8 mouse cellular contexts compared by ENCODE assay signal in the genomic region with DNA sequence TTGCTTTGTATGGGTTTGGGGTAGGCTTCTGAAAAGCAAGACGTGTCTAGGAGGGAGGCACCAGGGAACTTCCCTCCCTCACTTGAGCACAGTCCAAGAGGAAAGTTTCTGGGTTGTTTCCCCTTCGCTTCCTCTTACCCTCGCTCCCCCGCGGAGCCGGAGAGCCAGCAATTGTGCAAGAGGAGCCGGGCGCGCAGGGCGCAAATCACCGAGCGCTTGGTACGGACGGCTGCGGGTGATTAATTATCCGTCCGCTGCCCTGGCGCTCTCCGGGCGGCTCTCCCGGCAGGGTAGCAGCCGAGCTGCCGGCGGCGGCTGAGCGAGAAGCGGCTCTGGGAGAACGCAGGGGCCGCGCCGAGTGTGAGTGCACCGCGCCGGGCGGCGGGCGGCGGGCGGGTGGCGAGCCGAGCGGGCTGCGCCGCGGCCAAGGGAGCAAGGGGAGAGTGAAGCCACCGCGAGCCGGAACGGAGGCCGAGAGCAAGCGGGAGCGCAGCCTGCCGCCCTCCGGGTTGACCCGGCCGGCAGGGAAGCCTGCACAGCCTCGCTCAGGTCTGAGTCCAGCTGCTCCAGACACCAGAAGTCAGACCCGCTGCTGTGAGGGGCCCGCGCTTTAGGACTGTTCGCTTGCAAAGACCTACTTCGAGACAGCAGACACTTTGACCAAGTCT.
DNase-seq lines count a peak whose midpoint lies in the region; ATAC-seq and TF ChIP-seq lines count a peak whose summit lies in the region.

No protein-coding gene starts in this region.

- no peak for TF ChIP-seq CTCF in E14TG2a.4 (conservative IDR thresholded peaks at IDR 0.05; ENCODE audit: low read length)

- no peaks in the 10 kb centered on the region for H3K9me3 ChIP-seq in E14TG2a.4 (ENCODE audit: low read length)
- no peaks in the 10 kb centered on the region for H3K9me3 ChIP-seq in forebrain, embryonic 11.5 days (ENCODE audit: control insufficient read depth, low read length)
- no peaks in the 10 kb centered on the region for H3K9me3 ChIP-seq in heart, embryonic 15.5 days (replicated peaks)
- no peaks in the 10 kb centered on the region for H3K9me3 ChIP-seq in liver, embryonic 16.5 days (replicated peaks; ENCODE audit: control insufficient read depth, low read length)
- no peaks in the 10 kb centered on the region for H3K9me3 ChIP-seq in neural tube, embryonic 13.5 days

- peak overlapping the region; percentile 89 for H3K4me2 ChIP-seq in forebrain, embryonic 11.5 days (ENCODE audit: low read depth, low read length, severe bottlenecking)
- H3K4me2 ChIP-seq in heart, embryonic 15.5 days, result peak overlapping the region; percentile 86
- peak overlapping the region; percentile 57 for H3K4me2 ChIP-seq in liver, embryonic 16.5 days (ENCODE audit: low read depth, low read length)
- peak overlapping the region; percentile 93 for H3K4me2 ChIP-seq in neural tube, embryonic 13.5 days

- peaks cover 5% of the 10 kb centered on the region for H3K27me3 ChIP-seq in E14TG2a.4 (ENCODE audit: insufficient read depth, low read length)
- peaks cover 18% of the 10 kb centered on the region; the same call in 1 of the 2 replicates for H3K27me3 ChIP-seq in forebrain, embryonic 11.5 days (ENCODE audit: control insufficient read depth, insufficient read depth, low read length)
- H3K27me3 ChIP-seq in heart, embryonic 15.5 days, result peaks cover 16% of the 10 kb centered on the region
- peaks cover 14% of the 10 kb centered on the region for H3K27me3 ChIP-seq in liver, embryonic 16.5 days (ENCODE audit: control insufficient read depth, insufficient read depth, low read depth, low read length)
- H3K27me3 ChIP-seq in neural tube, embryonic 13.5 days, result peaks cover 12% of the 10 kb centered on the region

- peak; percentile 84 for ATAC-seq in forebrain, embryonic 11.5 days (replicated peaks; ENCODE audit: low FRiP score)
- ATAC-seq in heart, embryonic 15.5 days (replicated peaks; ENCODE audit: insufficient number of reproducible peaks, insufficient read depth, low FRiP score, low read depth), result peak; percentile 83
- peak; percentile 82 for ATAC-seq in liver, embryonic 16.5 days (ENCODE audit: low read depth)
- ATAC-seq in neural tube, embryonic 13.5 days (ENCODE audit: low read depth), result peak; percentile 90

- peak; percentile 87 for DNase-seq in adrenal gland, postnatal 14 days
- DNase-seq in forebrain, embryonic 11.5 days (ENCODE audit: low spot score), result peak; percentile 83
- peak; percentile 80 for DNase-seq in kidney, postnatal 10 days
- DNase-seq in urinary bladder, postnatal 25 days (ENCODE audit: low spot score), result peak; percentile 42

- WGBS in forebrain, embryonic 11.5 days, result under 1% methylated on average over 59 of the region's 62 CpGs
- WGBS in heart, embryonic 15.5 days, result under 1% methylated on average over 46 of the region's 62 CpGs
- WGBS in liver, embryonic 16.5 days (ENCODE audit: insufficient replicate concordance), result under 1% methylated on average over 62 of the region's 62 CpGs
- under 1% methylated on average over 62 of the region's 62 CpGs for WGBS in neural tube, embryonic 13.5 days

- H3K4me1 ChIP-seq in E14TG2a.4 (replicated peaks; ENCODE audit: low read depth, low read length), result peaks cover 44% of the 10 kb centered on the region
- H3K4me1 ChIP-seq in forebrain, embryonic 11.5 days (replicated peaks; ENCODE audit: control insufficient read depth, insufficient read depth, low read length), result no peaks in the 10 kb centered on the region; the same call in 1 of the 2 replicates
- peaks cover 7% of the 10 kb centered on the region for H3K4me1 ChIP-seq in heart, embryonic 15.5 days (replicated peaks)
- H3K4me1 ChIP-seq in liver, embryonic 16.5 days (ENCODE audit: control insufficient read depth, low read depth, low read length), result no peaks in the 10 kb centered on the region
- peaks cover 31% of the 10 kb centered on the region for H3K4me1 ChIP-seq in neural tube, embryonic 13.5 days (replicated peaks)

- peak overlapping the region; percentile 75 for H3K9ac ChIP-seq in forebrain, embryonic 11.5 days (ENCODE audit: low read length)
- peak overlapping the region; percentile 69 for H3K9ac ChIP-seq in heart, embryonic 15.5 days
- peak overlapping the region; percentile 20; the same call in 1 of the 2 replicates for H3K9ac ChIP-seq in liver, embryonic 16.5 days (ENCODE audit: low read depth, low read length)
- peak overlapping the region; percentile 84 for H3K9ac ChIP-seq in neural tube, embryonic 13.5 days

- H3K4me3 ChIP-seq in E14TG2a.4 (replicated peaks; ENCODE audit: low read length), result peak overlapping the region; percentile 86
- peak overlapping the region; percentile 52 for H3K4me3 ChIP-seq in forebrain, embryonic 11.5 days (ENCODE audit: low read depth, low read length)
- H3K4me3 ChIP-seq in heart, embryonic 15.5 days, result peak overlapping the region; percentile 56
- H3K4me3 ChIP-seq in liver, embryonic 16.5 days (ENCODE audit: low read depth, low read length), result peak overlapping the region; percentile 55
- peak overlapping the region; percentile 63 for H3K4me3 ChIP-seq in neural tube, embryonic 13.5 days

- no peaks in the 10 kb centered on the region for H3K36me3 ChIP-seq in E14TG2a.4 (ENCODE audit: insufficient read depth, low read length)
- no peaks in the 10 kb centered on the region for H3K36me3 ChIP-seq in forebrain, embryonic 11.5 days (ENCODE audit: control insufficient read depth, insufficient read depth, low read length)
- no peaks in the 10 kb centered on the region for H3K36me3 ChIP-seq in heart, embryonic 15.5 days
- H3K36me3 ChIP-seq in liver, embryonic 16.5 days (ENCODE audit: control insufficient read depth, insufficient read depth), result no peaks in the 10 kb centered on the region
- no peaks in the 10 kb centered on the region for H3K36me3 ChIP-seq in neural tube, embryonic 13.5 days

- H3K27ac ChIP-seq in forebrain, embryonic 11.5 days (ENCODE audit: low read depth, low read length), result 0 out of 2 replicates have a peak overlapping the region, but pooled peaks have one; percentile 18
- peak overlapping the region; percentile 67 for H3K27ac ChIP-seq in heart, embryonic 15.5 days
- H3K27ac ChIP-seq in liver, embryonic 16.5 days (ENCODE audit: low read length), result no peak overlapping the region
- H3K27ac ChIP-seq in neural tube, embryonic 13.5 days (replicated peaks), result peak overlapping the region; percentile 85

Comparison
In these comparisons a context has a peak if more than half of its experiments do, and no peak if none do; other contexts are left out.
1. H3K9ac ChIP-seq: peak in every context shown above with its lines; median percentile 84 in neural tube, embryonic 13.5 days; 75 in forebrain, embryonic 11.5 days; 69 in heart, embryonic 15.5 days; 20 in liver, embryonic 16.5 days.